Mouse (Mus musculus): ENCODE results near the gene Foxl1. TPM values are rescaled to one million over a fixed set of nuclear protein-coding genes. Genes with fewer than 3 reads are reported as not detected.
"Not testable (repeated sequence)": the region's sequence is repeated elsewhere in the genome, so short reads cannot be mapped to it uniquely, and the experiment has no call there.

The Foxl1 gene
- total RNA-seq, 2 experiments from 2014 or later: 0.16 TPM; not detected in 1

DNA sequence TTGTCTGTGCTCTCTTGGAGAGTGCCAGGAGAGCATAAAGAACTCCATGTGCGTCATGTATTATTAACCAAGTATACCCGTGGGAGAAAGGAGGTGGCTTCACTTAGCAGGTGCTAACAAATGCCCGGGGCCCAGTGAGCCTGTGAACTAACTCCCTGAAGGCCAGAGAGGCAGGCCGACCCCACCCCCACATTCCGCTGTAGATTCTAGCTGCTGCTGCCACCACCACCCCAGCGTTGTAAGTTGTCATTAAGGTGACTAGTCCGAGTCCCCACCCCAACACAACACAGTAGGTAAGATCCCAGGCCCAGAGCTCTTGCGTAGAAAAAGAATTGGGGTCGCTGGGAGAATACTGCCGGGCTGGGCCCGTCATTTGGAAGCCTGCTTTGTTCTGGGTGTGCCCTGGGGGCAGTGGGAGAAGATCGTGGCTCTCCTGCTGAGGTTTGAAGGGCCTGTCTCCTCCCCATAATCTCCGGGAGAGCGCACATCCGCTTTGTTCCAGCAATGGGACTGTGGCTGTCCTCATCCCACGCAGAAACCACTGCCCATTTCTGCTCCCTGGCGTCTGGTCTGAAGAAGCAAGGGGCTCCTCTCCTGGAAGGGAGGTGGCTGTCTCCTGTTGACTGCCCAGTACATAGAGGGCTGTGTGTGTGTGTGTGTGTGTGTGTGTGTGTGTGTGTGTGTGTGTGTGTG, 3.0 kb upstream of the Foxl1 start:
- no peak for DNase-seq (ENCODE audit: low spot score in 2 of 2)

DNA sequence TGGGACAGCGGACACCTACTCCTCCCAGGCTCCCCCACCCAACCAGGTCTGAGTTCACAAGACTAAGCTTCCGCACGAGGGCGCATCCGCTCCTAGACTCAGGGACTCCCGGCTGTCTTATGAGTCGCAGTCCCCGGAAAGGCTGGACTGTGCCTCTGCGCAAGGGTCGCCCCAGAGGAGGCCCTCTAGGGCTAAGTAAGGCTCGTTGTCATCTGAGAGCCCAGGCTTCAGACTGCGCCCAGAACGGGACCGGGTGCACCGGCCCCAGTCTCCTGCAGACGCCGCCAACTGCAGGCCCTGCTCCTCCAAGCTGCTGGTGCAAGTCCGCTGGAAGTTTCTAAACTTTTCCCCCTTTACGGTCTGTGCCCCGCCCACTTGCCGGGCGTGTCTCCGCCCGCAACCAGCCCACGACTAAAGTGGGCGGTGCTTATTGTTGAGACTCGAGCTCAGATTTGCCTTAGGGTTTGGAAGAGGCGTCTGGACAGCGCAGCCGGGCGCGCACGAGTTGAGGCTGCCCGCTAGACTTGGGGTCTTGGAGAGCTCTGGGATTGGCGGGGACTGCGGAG, 2.3 kb upstream of the Foxl1 start:
- peak; percentile 40 to 48 for DNase-seq (ENCODE audit: low spot score in 2 of 2)

DNA sequence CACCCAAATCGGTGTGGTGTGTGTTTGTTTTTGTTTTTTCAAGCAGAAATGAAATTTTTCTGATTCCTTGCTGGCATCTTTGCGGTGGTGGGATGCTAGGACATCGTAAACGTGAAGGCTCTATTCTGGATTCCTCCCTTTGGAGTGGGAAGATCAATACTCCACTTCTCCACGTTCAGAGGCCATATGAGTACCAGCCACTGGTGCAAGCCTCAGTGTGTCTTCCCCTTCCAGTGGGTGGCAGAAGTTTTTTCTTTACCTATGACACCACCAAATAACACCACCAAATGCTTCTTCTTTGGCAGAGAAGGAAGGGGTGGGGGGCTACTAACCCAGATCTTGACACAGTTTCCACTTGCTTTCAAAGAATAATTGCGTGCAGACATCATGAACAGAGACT, 1.5 kb upstream of the Foxl1 start:
- no peak for DNase-seq (ENCODE audit: low spot score in 2 of 2)

DNA sequence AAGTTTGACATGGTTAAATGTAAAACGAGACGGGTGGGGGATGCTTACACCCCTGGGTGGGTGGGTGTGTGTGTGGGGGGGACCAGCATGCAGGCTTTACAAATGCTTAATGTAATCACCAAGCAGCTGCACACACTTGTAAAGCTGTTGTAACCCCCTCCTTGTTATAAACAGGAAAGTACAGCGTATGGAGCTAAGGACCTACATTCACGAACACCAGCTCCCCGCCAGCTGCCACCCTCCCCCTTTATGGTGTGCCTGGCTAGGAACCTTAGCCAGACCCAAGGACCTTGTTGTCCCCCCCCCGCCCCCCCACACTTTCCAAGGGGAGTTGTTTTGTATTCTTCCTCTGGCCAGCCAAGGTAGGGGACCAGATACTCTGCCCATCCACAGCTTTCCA, 1.0 kb upstream of the Foxl1 start:
- no peak for DNase-seq (ENCODE audit: low spot score in 2 of 2)

DNA sequence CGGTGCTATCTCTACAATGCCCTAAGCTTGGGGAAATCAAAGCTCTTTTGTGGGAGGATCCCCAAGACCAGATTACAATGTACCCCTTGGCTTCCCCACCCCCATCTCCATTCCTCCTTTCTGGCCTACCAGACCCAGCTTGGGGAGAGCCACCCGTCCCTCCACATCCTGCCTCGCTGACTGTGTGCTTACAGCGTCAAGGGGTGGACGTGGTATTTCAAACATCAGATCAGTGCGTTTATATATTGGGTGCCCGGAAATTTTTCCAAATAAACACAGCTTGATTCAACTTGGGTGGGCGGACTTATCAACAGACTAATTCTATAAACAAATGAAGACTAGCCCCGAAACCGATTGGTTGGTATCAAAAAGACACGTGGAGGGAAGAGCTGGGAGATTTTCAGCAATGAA, 444 bp upstream of the Foxl1 start:
- DNase-seq (ENCODE audit: low spot score in 2 of 2): no peak

DNA sequence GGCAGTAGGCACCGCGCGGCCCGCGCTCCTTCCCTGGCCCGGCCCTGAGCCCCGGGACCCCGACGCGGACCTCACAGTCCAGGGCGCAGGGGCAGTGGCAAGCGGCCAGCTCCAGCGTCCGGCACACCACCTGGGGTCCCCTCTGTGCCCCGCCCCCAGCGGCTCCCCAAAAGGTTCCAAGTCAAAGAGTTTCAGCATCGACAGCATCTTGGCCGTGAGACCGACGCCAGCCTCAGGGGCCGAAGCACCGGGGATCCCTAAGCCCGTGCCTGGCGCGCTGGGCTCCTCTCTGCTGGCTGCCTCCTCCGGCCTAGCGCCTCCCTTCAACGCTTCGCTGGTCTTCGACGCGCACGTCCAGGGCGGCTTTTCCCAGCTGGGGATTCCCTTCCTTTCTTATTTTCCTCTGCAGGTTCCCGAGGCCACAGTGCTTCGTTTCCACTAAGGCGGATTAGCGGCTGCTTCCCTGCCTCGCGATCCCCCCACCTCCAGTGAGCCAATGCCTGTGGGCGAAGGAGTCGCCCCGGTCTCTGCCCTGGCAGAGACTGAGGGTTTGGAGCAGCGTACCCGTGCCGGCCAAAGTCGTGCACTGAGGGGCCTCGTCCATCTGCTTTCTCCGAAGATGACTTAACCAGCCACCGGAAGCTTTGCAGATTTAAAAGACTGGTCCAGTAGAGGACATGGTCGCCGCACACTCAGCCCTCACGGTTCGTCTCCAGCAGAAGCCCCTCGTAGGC, 958 bp downstream of the Foxl1 start:
- no peak for DNase-seq (ENCODE audit: low spot score in 2 of 2)

DNA sequence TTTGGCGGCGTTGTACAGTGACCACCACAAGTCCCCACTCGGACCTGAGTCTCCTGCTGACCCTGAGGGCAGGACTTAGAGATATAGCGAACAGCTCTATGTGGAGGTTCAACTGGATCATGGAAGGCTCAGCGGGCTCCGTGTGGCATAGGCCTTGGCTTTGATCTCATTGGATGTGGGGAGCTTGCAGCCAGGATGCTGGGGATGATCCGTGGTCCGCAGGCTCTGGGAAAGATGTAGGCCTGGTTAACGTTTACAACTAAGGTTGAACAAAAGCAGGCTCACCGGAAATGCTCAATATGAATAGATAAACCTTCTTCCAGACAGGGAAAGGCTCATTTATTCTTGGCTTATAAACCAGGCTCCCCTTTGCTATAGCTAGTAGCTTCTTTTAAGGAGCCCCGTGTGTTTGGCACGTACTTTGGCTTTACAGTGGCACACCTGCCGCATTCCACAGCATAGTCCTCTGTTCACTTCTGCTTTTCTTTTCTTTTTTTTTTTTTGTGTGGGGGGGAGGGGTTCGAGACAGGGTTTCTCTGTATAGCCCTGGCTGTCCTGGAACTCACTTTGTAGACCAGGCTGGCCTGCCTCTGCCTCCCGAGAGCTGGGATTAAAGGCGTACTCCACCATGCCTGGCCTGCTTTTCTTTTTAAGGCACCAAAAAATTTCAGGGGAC, 1.7 kb downstream of the Foxl1 start:
- no peak for DNase-seq (ENCODE audit: low spot score in 2 of 2)

DNA sequence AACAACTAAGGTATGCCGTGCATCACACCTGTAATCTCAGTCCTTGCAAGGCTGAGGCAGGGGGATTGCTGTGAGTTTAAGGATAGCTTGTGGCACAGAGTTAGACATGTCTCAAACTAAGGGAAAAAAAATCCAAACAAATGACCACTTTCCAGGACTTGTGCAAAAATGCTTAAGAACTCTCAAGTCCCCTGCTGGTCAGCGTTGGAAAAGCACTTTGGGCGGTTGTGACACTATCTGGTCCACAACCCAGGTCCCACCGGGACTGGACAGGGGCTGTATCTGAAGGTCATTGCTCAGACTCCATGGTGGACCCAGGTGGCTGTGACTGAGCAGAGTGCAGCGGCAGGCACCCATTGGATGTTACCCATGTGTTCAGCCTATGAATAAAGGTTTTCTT, 2.8 kb downstream of the Foxl1 start:
- DNase-seq (ENCODE audit: low spot score in 2 of 2): no peak

DNA sequence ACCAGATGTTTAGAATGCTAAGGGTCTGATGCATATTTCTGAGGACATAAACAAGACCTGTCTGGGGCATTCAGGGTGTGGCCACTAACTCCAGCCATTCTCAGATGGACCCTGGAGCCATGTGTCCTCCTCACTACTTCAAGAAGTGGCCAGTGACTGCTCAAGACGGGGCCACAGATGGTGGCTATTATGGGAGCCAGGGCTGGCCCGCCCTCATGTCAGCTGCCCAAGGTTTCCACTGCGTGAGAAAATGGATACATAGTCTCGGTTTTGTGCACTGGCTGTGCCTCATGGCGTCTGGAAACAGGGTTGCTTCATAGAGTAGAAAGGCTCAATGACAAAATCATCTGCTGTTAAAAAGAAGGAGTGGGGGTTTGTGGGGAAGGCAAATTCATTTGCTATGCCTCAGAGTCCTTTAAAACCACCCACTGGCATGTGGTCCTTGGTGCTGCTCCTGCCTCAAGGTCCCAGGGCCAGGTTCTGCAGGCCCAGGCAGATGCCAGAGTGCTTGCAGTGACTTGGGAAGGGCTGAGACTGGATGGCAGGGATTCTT, 5.3 kb downstream of the Foxl1 start:
- no peak for DNase-seq (ENCODE audit: low spot score in 2 of 2)

DNA sequence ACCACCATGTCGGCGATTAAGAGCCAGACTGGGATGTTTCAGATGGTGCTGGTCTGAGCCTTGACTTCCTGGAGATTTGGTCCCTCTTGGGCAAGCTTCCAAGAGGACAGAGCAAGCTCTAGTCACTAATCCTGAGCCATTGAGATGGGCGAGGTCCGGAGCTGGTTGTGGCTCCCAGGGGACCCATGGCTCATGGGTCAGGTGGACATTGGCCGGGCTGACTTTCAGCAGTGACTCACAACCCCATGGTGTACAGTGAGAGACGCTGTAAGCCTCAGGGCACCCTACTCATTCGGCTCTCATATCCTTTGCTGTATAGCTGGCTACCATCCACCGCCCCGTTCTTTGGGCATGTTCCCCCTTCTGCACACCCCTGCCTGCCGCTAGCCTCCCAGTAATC, 6.4 kb downstream of the Foxl1 start:
- no peak for DNase-seq (ENCODE audit: low spot score in 2 of 2)

DNA sequence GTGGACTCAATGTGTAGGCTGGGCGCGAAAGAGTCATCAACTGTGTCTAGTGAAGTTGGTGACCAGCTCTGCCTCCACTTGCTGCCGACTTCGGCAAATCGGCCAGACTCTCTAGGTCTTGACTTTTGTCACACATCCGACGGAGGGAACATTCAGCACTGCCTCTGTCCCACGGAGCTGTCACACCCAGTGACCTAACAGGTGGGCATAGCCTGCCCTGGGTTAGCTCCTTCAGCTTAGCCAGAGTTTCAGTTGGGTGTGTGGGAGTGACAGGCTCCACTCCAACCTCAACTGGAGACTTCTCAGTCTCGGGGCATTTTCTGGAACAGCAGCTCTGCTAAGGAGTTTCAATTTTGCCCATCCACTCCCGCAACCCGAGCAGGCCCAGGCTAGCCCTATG, 6.8 kb downstream of the Foxl1 start:
- no peak for DNase-seq (ENCODE audit: low spot score in 2 of 2)

DNA sequence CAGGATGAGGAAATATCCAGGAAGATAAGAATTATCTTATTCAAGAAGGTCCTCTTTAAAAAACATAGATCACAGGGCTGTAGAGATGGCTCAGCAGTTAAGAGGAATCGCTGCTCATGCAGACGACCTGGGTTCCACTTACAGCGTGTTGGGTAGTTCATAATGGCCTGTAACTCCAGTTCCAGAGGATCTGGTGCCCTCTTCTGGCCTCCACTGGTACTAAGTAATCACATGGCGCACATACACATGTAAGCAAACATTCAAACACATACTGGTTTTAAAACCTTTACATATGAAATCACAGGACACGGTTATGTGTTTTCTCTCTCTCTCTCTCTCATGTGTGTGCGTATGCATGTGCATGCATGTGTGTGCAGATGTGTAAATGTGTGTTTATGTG, 9.1 kb downstream of the Foxl1 start:
- no peak for DNase-seq (ENCODE audit: low spot score in 2 of 2)

DNA sequence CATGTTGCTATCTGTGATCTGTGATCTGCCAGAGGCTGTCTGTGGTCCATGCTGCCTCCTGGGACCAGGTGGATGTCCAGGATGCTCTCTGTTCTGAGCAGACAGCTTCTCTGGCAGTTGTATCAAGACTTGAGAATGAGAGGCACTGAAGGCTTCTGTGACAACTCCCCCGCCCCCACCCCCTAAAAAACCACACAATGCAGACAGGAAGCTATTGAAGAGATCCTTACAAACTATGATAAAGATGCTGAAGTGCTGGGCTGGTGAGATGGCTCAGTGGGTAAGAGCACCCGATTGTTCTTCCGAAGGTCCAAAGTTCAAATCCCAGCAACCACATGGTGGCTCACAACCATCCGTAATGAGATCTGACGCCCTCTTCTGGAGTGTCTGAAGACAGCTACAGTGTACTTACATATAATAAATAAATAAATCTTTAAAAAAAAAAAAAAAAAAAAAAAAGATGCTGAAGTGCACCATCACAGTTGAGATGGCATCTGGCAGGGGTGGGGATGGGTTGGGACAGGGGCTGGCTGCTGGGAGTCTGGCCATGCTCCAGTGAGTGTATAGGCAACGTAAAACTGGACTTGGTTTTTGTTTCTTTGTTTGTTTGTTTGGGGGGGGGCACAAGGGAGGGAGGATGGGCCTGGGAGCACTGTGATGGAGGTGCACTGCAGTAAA, 17.9 kb downstream of the Foxl1 start:
- not testable (repeated sequence) for DNase-seq (ENCODE audit: low spot score in 2 of 2)

DNA sequence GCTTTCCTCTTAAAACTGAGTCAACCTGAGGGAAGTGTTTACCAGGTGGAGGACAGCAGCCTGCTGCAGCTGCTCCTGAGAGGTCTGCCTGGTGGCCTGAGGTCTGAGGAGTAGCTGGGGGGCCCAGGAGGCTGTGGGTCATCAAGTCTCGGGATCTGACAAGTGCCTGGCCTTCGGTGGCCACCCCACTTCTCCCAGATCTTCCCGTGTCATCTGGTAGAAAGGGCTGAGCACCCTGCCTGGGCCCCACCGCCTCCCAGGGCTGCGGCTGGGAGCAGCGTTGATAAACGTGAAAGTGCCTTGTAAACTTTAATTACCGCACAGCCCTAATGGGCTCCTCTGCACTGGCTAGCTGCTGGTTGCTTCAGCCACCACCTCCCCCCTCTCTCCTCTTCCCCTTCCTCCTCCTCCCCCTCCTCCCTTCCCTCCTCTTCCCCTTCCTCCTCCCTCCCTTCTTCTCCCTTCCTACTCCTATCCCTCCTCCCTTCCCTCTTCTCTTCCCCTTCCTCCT, 20.9 kb downstream of the Foxl1 start:
- DNase-seq (ENCODE audit: low spot score in 2 of 2): no peak

DNA sequence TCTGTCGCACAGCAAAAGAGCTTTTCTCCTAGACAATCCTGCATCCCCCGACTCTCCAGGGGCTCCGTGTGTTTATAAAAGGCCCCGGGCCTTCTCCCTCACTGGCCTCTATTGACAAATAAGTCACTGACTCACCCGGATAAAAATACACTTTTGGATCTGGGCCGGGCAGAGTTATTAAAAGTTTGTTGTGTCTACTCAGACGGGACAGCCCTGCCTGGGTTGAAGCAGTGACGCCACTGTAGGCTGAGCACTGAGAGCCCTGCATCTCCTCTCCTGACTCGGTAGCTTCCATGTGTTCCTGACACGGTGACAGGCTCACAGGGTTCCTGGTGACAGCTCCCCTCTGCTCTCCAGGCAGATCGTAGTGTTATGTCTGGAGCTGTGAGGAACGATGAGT, 24.7 kb downstream of the Foxl1 start:
- no peak for DNase-seq (ENCODE audit: low spot score in 2 of 2)

DNA sequence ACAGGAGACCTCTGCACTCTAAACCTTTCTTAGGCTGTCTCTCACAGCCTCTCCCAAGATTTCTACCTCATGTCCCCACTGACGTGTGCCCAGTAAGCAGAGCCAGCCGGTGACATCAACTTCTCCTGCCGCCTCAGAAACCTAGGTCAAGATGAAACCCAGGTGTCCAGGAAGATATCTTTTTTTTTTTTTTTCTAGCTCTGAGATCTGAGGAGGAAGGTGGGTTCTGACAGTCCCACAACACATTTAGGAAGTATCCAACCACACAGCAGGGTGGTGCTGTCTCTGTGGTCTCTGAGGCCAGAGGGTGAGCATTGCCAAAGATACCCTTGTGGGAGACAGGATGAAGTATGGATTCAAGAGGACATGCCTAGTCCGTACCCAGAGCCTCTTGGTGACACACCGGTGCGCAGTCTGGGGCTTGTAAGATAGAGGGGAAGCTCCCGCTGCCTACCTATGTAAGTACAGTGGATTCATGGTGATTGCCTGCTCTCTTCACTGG, 29.3 kb downstream of the Foxl1 start:
- DNase-seq (ENCODE audit: low spot score in 2 of 2): no peak

DNA sequence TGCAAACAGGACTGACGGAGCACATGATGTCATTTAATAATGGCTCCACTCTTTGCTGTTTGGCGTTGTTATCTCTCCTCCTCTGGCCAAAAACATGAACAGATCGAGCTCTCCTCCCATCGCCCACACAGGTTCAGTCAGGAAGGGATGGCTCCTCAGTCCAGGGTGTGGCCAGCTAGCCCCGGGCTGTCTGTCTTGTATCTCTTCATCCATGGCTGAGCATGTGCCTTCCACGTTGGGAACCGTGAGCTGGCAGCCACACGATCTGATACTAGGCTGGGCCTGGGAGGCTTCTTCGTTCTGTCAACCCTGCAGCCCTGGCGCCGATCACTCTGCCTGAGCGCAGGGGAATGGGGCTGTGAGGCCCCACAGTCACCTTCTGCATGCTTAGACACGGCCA, 31.1 kb downstream of the Foxl1 start:
- no peak for DNase-seq (ENCODE audit: low spot score in 2 of 2)

DNA sequence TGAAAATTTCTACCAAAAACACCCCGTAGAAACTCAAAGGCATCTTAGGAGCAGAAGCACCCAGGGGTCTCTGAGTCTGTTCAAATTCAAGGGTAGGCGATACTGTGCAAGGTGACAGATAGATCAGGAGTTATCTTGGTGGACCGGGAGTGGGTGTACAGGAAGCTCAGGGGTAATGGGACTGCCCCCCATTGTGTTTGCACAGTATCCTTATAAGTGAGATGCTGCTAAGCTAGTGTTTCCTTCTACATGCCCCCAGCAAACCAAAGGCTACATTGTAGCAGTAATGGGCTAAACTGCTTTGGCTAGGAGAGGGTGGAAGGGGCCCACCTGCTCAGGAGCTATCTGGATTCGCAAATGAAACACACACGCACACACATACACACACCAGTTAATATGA, 33.7 kb downstream of the Foxl1 start:
- DNase-seq (ENCODE audit: low spot score in 2 of 2): no peak

DNA sequence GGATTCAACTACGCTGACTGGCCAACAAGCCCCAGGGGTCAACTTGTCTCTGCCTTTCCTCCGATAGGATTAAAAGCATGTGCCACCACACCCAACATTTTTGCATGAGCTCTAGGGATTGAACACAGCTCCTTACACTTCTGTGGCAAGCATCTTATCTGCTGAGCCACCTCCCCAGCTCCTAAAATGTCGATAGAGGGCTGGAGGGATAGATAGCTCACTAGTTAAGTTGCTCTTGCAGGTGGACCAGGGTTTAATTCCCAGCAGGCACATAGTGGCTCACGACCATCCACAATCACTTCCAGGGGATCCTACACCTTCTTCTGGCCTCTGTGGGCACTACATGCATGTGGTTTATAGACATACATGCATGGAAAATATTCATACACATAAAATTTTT, 34.7 kb downstream of the Foxl1 start:
- DNase-seq (ENCODE audit: low spot score in 2 of 2): no peak

DNA sequence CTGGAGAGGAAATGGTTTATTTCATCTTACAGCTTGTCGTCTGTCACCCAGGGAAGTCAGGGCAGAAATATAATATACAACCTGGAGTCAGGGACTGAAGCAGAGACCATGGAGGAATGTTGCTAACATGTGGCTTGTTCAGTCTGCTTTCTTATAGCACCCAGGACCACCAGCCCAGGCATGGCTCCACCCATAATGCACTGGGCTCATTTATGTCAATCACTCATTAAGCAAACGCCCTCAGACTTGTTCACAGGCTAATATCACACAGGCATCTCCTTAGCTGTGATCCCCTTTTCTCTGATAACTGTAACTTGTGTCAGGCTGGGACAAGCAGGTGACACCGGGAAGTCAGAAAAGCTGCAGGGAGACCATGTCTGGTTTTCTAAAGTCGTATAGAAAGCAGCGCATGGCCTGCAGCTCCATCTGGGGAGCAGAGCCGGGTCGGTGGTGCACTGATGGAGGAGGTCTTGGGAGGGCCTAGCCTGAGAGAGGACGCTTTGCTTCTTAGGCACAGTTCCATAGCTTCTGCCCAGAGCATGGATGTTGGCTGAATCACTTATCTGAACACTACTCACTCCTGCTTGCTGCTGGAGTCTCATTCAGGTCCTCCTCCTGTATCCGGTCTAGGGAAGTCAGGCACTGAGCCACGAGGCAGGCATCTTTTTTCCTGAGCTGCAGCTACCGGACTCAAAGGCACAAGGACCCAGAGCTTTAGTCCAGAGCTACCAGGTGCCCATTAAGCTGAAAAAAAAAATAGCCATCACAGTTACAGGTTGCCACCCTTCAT, 35.4 kb downstream of the Foxl1 start:
- no peak for DNase-seq (ENCODE audit: low spot score in 2 of 2)

All from left cerebral cortex, adult 18-20 months (tissue).